Mouse (Mus musculus): ENCODE data around the gene Avl9. TPM values are rescaled to one million over a fixed set of nuclear protein-coding genes. Genes with fewer than 3 reads are reported as not detected.
A peak's percentile ranks its signal among the peaks of the same experiment; 100 is the strongest.

The Avl9 gene
- polyA plus RNA-seq, 1 experiment from 2014 or later: 25.9 TPM

DNA sequence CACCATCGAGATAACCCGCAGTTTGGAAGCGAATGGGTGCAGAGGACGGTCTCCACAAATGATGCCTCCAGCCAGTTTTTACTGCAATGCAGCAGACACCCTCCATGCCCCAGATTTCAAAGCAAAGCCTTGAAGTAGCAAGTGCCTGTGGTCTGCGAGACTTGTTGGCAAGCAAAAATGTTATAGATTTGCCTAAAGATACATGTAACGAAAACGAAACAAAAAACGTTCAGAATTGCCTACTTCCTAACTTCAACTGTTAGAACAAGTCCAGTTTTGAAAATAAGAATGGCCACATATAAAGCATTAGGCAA, 83.4 kb downstream of the Avl9 start:
- Histone ChIP-seq H3K36me3 (ENCODE audit: control insufficient read depth, insufficient read depth, low read length) (no peaks in the 10 kb centered on the region), H3K4me1 (ENCODE audit: control insufficient read depth, insufficient read depth, low read length) (peaks cover 26% of the 10 kb centered on the region), H3K27me3 (ENCODE audit: control insufficient read depth, insufficient read depth, low read depth, low read length) (no peaks in the 10 kb centered on the region), H3K4me2 (ENCODE audit: low read length) (peak overlapping the region; percentile 76), H3K27ac (ENCODE audit: low read length) (peak overlapping the region; percentile 99), H3K9ac (ENCODE audit: low read depth, low read length) (peak overlapping the region; percentile 95), H3K9me3 (replicated peaks; ENCODE audit: control insufficient read depth, low read length, poor library complexity, severe bottlenecking) (no peaks in the 10 kb centered on the region), H3K4me3 (ENCODE audit: low read depth, low read length) (peak overlapping the region; percentile 85)
- ATAC-seq: no peak
- WGBS: 17% methylated on average over 8 of the region's 8 CpGs

GRCm38 (mm10) chr6:56805026-56805425, 90.3 kb downstream of the Avl9 start:
- no peak overlapping the region for H3K9ac ChIP-seq (ENCODE audit: low read depth, low read length)
- no peaks in the 10 kb centered on the region for H3K4me1 ChIP-seq (ENCODE audit: control insufficient read depth, insufficient read depth, low read length)
- no peaks in the 10 kb centered on the region for H3K36me3 ChIP-seq (ENCODE audit: control insufficient read depth, insufficient read depth, low read length)
- H3K27me3 ChIP-seq (ENCODE audit: control insufficient read depth, insufficient read depth, low read depth, low read length): no peaks in the 10 kb centered on the region
- 87% methylated on average over 4 of the region's 4 CpGs for WGBS
- no peak for ATAC-seq
- H3K4me2 ChIP-seq (ENCODE audit: low read length): no peak overlapping the region
- no peak overlapping the region for H3K27ac ChIP-seq (ENCODE audit: low read length)
- no peak overlapping the region for H3K4me3 ChIP-seq (ENCODE audit: low read depth, low read length)
- H3K9me3 ChIP-seq (replicated peaks; ENCODE audit: control insufficient read depth, low read length, poor library complexity, severe bottlenecking): no peaks in the 10 kb centered on the region

DNA sequence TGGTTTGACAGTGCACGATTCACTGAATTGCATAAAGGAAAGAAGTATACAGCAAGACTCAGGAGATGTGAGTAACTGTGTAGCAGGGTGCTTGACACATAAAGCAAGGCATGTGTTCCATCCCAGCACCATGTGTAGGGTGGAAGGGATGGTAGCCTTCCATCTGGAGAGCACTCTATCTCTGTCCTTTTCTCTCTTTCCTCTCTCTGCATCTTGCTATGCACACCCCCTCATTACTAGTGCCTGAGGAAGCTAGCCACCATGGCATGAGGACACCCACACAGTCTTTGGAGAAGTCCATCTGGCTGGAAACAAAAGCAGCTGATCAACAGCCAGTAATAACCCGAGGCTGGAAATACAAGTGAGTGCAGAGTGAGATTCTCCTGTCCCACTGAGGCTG, 91.5 kb downstream of the Avl9 start:
- 75% methylated on average over 2 of the region's 2 CpGs for WGBS
- no peak overlapping the region for H3K4me2 ChIP-seq (ENCODE audit: low read length)
- no peak overlapping the region for H3K9ac ChIP-seq (ENCODE audit: low read depth, low read length)

GRCm38 (mm10) chr6:56808656-56809055, 94.0 kb downstream of the Avl9 start:
- WGBS: 9% methylated on average over 3 of the region's 3 CpGs
- Histone ChIP-seq H3K4me3 (ENCODE audit: low read depth, low read length) (no peak overlapping the region), H3K9ac (ENCODE audit: low read depth, low read length) (no peak overlapping the region), H3K4me2 (ENCODE audit: low read length) (no peak overlapping the region), H3K9me3 (replicated peaks; ENCODE audit: control insufficient read depth, low read length, poor library complexity, severe bottlenecking) (no peaks in the 10 kb centered on the region), H3K27me3 (ENCODE audit: control insufficient read depth, insufficient read depth, low read depth, low read length) (no peaks in the 10 kb centered on the region), H3K4me1 (ENCODE audit: control insufficient read depth, insufficient read depth, low read length) (no peaks in the 10 kb centered on the region), H3K27ac (ENCODE audit: low read length) (no peak overlapping the region), H3K36me3 (ENCODE audit: control insufficient read depth, insufficient read depth, low read length) (no peaks in the 10 kb centered on the region)
- peak; percentile 96 for ATAC-seq

More for the DNA sequence above, 91.5 kb downstream of the Avl9 start:
- Histone ChIP-seq H3K4me1 (ENCODE audit: control insufficient read depth, insufficient read depth, low read length) (no peaks in the 10 kb centered on the region), H3K27me3 (ENCODE audit: control insufficient read depth, insufficient read depth, low read depth, low read length) (no peaks in the 10 kb centered on the region), H3K36me3 (ENCODE audit: control insufficient read depth, insufficient read depth, low read length) (no peaks in the 10 kb centered on the region), H3K4me3 (ENCODE audit: low read depth, low read length) (no peak overlapping the region), H3K27ac (ENCODE audit: low read length) (no peak overlapping the region), H3K9me3 (replicated peaks; ENCODE audit: control insufficient read depth, low read length, poor library complexity, severe bottlenecking) (no peaks in the 10 kb centered on the region)
- no peak for ATAC-seq

Other genes starting within 250 kb of the Avl9 start
- 7.4 and 8.7 TPM in 2 replicates for gene Pde1c, start 145.8 kb upstream of the Avl9 start, polyA plus RNA-seq (2015; fragmentation: Nextera tagmentation; extraction: Ambion mirVana)
- gene Lsm5, start 10.2 kb upstream of the Avl9 start, polyA plus RNA-seq (2015; fragmentation: Nextera tagmentation; extraction: Ambion mirVana): 65.2 and 82.3 TPM in 2 replicates
- gene Kbtbd2, start 82.9 kb downstream of the Avl9 start, polyA plus RNA-seq (2015; fragmentation: Nextera tagmentation; extraction: Ambion mirVana): 23.9 and 29.4 TPM in 2 replicates
- gene Fkbp9, start 117.2 kb downstream of the Avl9 start, polyA plus RNA-seq (2015; fragmentation: Nextera tagmentation; extraction: Ambion mirVana): 27.7 and 30.8 TPM in 2 replicates
- 181 and 186 TPM in 2 replicates for gene Nt5c3, start 209.0 kb downstream of the Avl9 start, polyA plus RNA-seq (2015; fragmentation: Nextera tagmentation; extraction: Ambion mirVana)
- gene Vmn1r4, start 209.1 kb downstream of the Avl9 start, polyA plus RNA-seq (2015; fragmentation: Nextera tagmentation; extraction: Ambion mirVana): 0.76 and 0.92 TPM in 2 replicates